Comparison of ENCODE assay signal across 8 mouse cellular contexts in genomic region chr1:40802759-40803158, GRCm38 (mm10). TPM values are rescaled to one million over a fixed set of nuclear protein-coding genes. Genes with fewer than 3 reads are reported as not detected.
DNase-seq lines count a peak whose midpoint lies in the region.

No protein-coding gene starts in this region.

- peak; percentile 36 to 43 for DNase-seq in adrenal gland, adult 18-20 months (ENCODE audit: low spot score in 2 of 2)
- no peak for DNase-seq in adrenal gland, postnatal 4 days (ENCODE audit: low spot score in 2 of 2)
- DNase-seq in ovary, postnatal 14 days (ENCODE audit: low spot score) = peak; percentile 23
- DNase-seq in ovary, adult 18-20 months (ENCODE audit: low spot score) = no peak
- peak; percentile 69 to 75 for DNase-seq in cerebellum, postnatal 10 days
- DNase-seq in heart, postnatal 36 days = peak; percentile 50 to 67
- peak; percentile 62 to 69 for DNase-seq in left cerebral cortex, postnatal 14 days (ENCODE audit: low spot score in 2 of 2)
- DNase-seq in retina, postnatal 1 day = peak; percentile 60

- intact Hi-C loops in heart, postnatal 36 days (cut with DNase I) = loop anchor here (1.0 kb wide), 1 partner anchor 42 kb away; no protein-coding TSS in a partner anchor
- intact Hi-C loops in left cerebral cortex, postnatal 14 days (cut with DNase I) = no loop called here

RNA-seq across cellular contexts. Expression of gene Tmem182, which starts 2.6 kb away (rescaled TPM):
- total RNA-seq in adrenal gland, adult 18-20 months (2021) = 10 to 100 TPM in 1 of 2 experiments, 1 to 10 TPM in 1; 1.7 to 17.0 TPM
- 1 to 10 TPM; 2.9 to 4.5 TPM for total RNA-seq in adrenal gland, postnatal 4 days (2021)
- 100 to 1,000 TPM; 161 to 172 TPM for total RNA-seq in heart, postnatal 36 days (2021)
- under 1 TPM; 0.32 to 0.42 TPM for total RNA-seq in left cerebral cortex, postnatal 14 days (2021)

RNA-seq across cellular contexts. Expression of gene Mfsd9, which starts 12.3 kb away (rescaled TPM):
- 1 to 10 TPM; 1.6 to 2.2 TPM for total RNA-seq in adrenal gland, adult 18-20 months (2021)
- 1 to 10 TPM; 5.7 to 6.3 TPM for total RNA-seq in adrenal gland, postnatal 4 days (2021)
- 1 to 10 TPM in 1 of 2 experiments, under 1 TPM in 1; 0.78 to 1.1 TPM for total RNA-seq in heart, postnatal 36 days (2021)
- 1 to 10 TPM; 3.2 to 3.4 TPM for total RNA-seq in left cerebral cortex, postnatal 14 days (2021)

Comparison
In these comparisons a context has a peak if more than half of its experiments do, and no peak if none do; other contexts are left out.
1. DNase-seq: peak in adrenal gland, adult 18-20 months (2 of 2), ovary, postnatal 14 days (single experiment), cerebellum, postnatal 10 days (2 of 2), heart, postnatal 36 days (2 of 2), left cerebral cortex, postnatal 14 days (2 of 2) and retina, postnatal 1 day (single experiment); none in adrenal gland, postnatal 4 days (0 of 2) and ovary, adult 18-20 months (single experiment).
2. RNA of gene Tmem182, which starts 2.6 kb away (total RNA-seq): 161 to 172 TPM in heart, postnatal 36 days; 1.7 to 17.0 TPM in adrenal gland, adult 18-20 months, 2.9 to 4.5 TPM in adrenal gland, postnatal 4 days and 0.32 to 0.42 TPM in left cerebral cortex, postnatal 14 days; every median in the first group is over 4 times any median in the second.